Mouse (Mus musculus) midbrain, postnatal 0 days (tissue): ENCODE results near the gene Fryl. TPM values are rescaled to one million over a fixed set of nuclear protein-coding genes. Genes with fewer than 3 reads are reported as not detected.

Experiments
- ATAC-seq: fragments of 200-750 bp; cut with Nextera tagmentation; 2 replicates; pipeline ENCODE4 v1.8.0; 2017; ENCODE audit warnings: moderate number of reproducible peaks, mild to moderate bottlenecking, moderate TSS enrichment, moderate library complexity; ENCODE audit not compliant: low FRiP score
- DNase-seq: peaks from one replicate; pipeline ENCODE4 v3.0.0-alpha.2; 2015; ENCODE audit warnings: low spot score
- H3K27ac ChIP-seq: fragments of 300-500 bp; sonication (generic); 2 replicates; pipeline ENCODE4 v1.5.1; 2014; ENCODE audit warnings: low read depth, mild to moderate bottlenecking, low read length, mixed read lengths
- H3K27me3 ChIP-seq: fragments of 300-500 bp; sonication (generic); 2 replicates; pipeline ENCODE4 v1.6.1; 2014; ENCODE audit warnings: low read length, control low read depth, mixed read lengths; ENCODE audit not compliant: insufficient read depth
- H3K36me3 ChIP-seq: fragments of 300-500 bp; sonication (generic); 2 replicates; pipeline ENCODE4 v1.6.1; 2014; ENCODE audit warnings: low read length, control low read depth, mixed read lengths; ENCODE audit not compliant: insufficient read depth
- H3K4me1 ChIP-seq: fragments of 300-500 bp; sonication (generic); 2 replicates; pipeline ENCODE4 v1.6.1; 2014; ENCODE audit warnings: mild to moderate bottlenecking, control low read depth, antibody characterized with exemption, low read length, mixed read lengths; ENCODE audit not compliant: insufficient read depth
- H3K4me2 ChIP-seq: fragments of 300-500 bp; sonication (generic); 2 replicates; pipeline ENCODE4 v1.6.1; 2014; ENCODE audit warnings: low read depth, mild to moderate bottlenecking, low read length, mixed read lengths; ENCODE audit not compliant: poor library complexity, severe bottlenecking
- H3K4me3 ChIP-seq: fragments of 300-500 bp; sonication (generic); 2 replicates; pipeline ENCODE4 v1.5.1; 2014; ENCODE audit warnings: low read depth, mild to moderate bottlenecking, low read length, moderate library complexity
- H3K9ac ChIP-seq: fragments of 300-500 bp; sonication (generic); replicated peaks from 2 replicates; pipeline ENCODE4 v1.6.1; 2014; ENCODE audit warnings: mild to moderate bottlenecking, low read length, moderate library complexity, mixed read lengths; ENCODE audit not compliant: poor library complexity, severe bottlenecking
- H3K9me3 ChIP-seq: fragments of 300-500 bp; sonication (generic); 2 replicates; pipeline ENCODE4 v1.6.1; 2016; ENCODE audit warnings: low read length, control low read depth
- CTCF ChIP-seq: IDR thresholded peaks from 2 replicates; pipeline ENCODE4 v1.5.1; 2016; ENCODE audit warnings: antibody characterized with exemption, mild to moderate bottlenecking
- WGBS: fragments of 180-500 bp; shearing (Covaris S2); extraction: QIAGEN DNeasy Blood & Tissue Kit; methylation state at CpG from one replicate; pipeline ENCODE4 v1.1.7; 2014; 5-methylcytosine and 5-hydroxymethylcytosine counted together
- polyA plus RNA-seq: library from polyadenylated mRNA; unstranded; fragments of >200 nt; fragmentation: Nextera tagmentation; extraction: Ambion mirVana; gene quantifications from 2 replicates; pipeline ENCODE4 v1.2.1, GENCODE M21; 2015
- total RNA-seq: library from RNA; depleted of rRNA; stranded (reverse); fragments of >200 nt; gene quantifications from 2 replicates; pipeline ENCODE4 v1.2.3, GENCODE M21; 2014

Fryl gene
- total and polyA plus RNA-seq, 2 experiments from 2014 or later, result 23.8 to 52.8 TPM

- H3K36me3 ChIP-seq, result 0 out of 2 replicates have a peak, but pooled peaks cover 2% of the 10 kb centered on the region
- H3K4me3 ChIP-seq, result no peak overlapping the region
- WGBS, result 70% methylated on average over 9 of the region's 9 CpGs
- DNase-seq (no peak), ATAC-seq (no peak)
- H3K27me3 ChIP-seq, result no peaks in the 10 kb centered on the region
- H3K4me2 ChIP-seq, result no peak overlapping the region
- no peak overlapping the region for H3K27ac ChIP-seq
- H3K9ac ChIP-seq, result no peak overlapping the region
- H3K9me3 ChIP-seq, result no peaks in the 10 kb centered on the region
- no peak for TF ChIP-seq CTCF
- H3K4me1 ChIP-seq, result no peaks in the 10 kb centered on the region
These were observed 44.0 kb downstream of the Fryl start for GRCm38 (mm10) chr5:73212446-73212845.

DNA sequence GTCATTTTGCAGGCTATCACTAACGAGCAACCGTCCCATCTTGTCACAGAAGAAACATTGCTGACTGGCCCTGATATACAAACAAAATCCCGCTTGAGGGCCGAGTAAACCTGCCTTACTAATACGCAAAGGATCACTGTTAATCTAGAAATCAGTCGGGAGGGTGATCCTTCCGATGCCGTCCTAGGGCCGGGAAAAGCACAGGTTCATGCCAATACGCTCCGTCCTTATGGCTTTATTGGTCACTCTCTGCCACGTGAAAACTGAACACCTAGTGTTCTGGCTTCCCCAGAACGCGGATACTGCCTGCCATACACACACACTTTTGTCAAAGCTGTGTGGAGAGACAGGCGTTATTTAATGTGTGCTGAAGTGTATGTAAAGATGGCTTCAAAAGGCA lies 44.5 kb downstream of the Fryl start:
- Histone ChIP-seq H3K4me1 (no peaks in the 10 kb centered on the region), H3K36me3 (0 out of 2 replicates have a peak, but pooled peaks cover 2% of the 10 kb centered on the region), H3K27me3 (no peaks in the 10 kb centered on the region), H3K9ac (no peak overlapping the region), H3K4me2 (no peak overlapping the region), H3K9me3 (no peaks in the 10 kb centered on the region), H3K27ac (no peak overlapping the region), H3K4me3 (no peak overlapping the region)
- ATAC-seq (no peak), DNase-seq (no peak)
- WGBS, result 90% methylated on average over 15 of the region's 15 CpGs
- TF ChIP-seq CTCF, result no peak

- 96% methylated on average over 6 of the region's 6 CpGs for WGBS
- H3K4me3 ChIP-seq, result no peak overlapping the region
- H3K9ac ChIP-seq, result no peak overlapping the region
- no peak for DNase-seq
- H3K4me2 ChIP-seq, result no peak overlapping the region
- H3K4me1 ChIP-seq, result no peaks in the 10 kb centered on the region
- no peak overlapping the region for H3K27ac ChIP-seq
- H3K27me3 ChIP-seq, result no peaks in the 10 kb centered on the region
- TF ChIP-seq CTCF, result no peak
- ATAC-seq, result no peak
- H3K9me3 ChIP-seq, result no peaks in the 10 kb centered on the region
- 0 out of 2 replicates have a peak, but pooled peaks cover 2% of the 10 kb centered on the region for H3K36me3 ChIP-seq
These were observed 45.5 kb downstream of the Fryl start for GRCm38 (mm10) chr5:73210971-73211315.

- Histone ChIP-seq H3K27me3 (no peaks in the 10 kb centered on the region), H3K9me3 (no peaks in the 10 kb centered on the region), H3K4me1 (0 out of 2 replicates have a peak, but pooled peaks cover 2% of the 10 kb centered on the region), H3K4me3 (no peak overlapping the region), H3K36me3 (0 out of 2 replicates have a peak, but pooled peaks cover 2% of the 10 kb centered on the region), H3K4me2 (no peak overlapping the region), H3K9ac (no peak overlapping the region), H3K27ac (no peak overlapping the region)
- no peak for TF ChIP-seq CTCF
- no peak for DNase-seq
- ATAC-seq, result no peak
- WGBS, result 89% methylated on average over 22 of the region's 22 CpGs
These were observed 46.1 kb downstream of the Fryl start for GRCm38 (mm10) chr5:73210127-73210970.

DNA sequence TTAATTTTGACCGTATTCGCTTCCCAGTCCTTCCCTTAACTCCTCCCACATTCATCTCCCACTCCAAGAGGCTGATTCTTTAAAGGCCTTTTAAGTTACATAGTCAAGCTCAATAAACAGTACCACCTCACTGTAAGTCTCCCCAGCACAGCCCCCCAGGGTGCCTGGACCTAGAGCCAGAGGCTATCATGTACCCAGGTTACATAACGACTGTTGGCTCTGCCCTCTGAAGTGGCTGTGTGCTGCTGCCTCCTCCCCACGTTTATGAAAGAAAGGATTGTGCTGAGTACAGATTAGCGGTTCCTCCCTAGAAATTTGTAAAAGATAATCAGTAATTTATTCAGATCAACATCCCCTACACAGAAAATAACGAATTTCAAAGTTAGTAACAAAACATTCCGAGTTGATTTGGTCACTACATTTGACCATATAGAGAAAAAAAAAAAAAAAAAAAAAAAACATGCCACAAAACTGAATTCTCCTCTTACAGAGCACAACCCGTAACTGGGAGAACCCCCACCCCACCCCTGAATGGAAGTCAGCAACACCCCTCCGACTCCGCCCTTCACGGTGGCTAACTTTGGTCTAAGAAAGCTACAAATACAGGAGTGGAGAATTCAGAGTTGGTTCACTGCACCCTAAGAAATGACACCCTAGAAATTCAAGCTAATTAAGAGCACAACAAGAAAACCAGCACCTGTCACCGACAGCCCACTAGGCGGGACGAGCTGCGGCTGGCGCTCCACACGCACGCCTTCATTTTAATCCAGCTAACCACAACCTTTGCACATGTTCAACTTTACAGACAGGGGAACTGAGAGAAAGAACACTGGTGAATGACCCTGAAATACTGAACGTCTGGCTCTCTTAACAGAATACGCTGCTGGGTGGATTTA lies 47.0 kb downstream of the Fryl start:
- no peak for TF ChIP-seq CTCF
- 0 out of 2 replicates have a peak, but pooled peaks cover 2% of the 10 kb centered on the region for H3K4me1 ChIP-seq
- WGBS, result 64% methylated on average over 20 of the region's 20 CpGs
- H3K9me3 ChIP-seq, result no peaks in the 10 kb centered on the region
- no peak overlapping the region for H3K4me2 ChIP-seq
- no peak overlapping the region for H3K27ac ChIP-seq
- no peak for DNase-seq
- 0 out of 2 replicates have a peak, but pooled peaks cover 2% of the 10 kb centered on the region for H3K36me3 ChIP-seq
- H3K4me3 ChIP-seq, result no peak overlapping the region
- H3K9ac ChIP-seq, result no peak overlapping the region
- H3K27me3 ChIP-seq, result no peaks in the 10 kb centered on the region
- ATAC-seq, result no peak
